Mouse (Mus musculus): ENCODE data around the gene Agap1.

Gene Agap1

DNA sequence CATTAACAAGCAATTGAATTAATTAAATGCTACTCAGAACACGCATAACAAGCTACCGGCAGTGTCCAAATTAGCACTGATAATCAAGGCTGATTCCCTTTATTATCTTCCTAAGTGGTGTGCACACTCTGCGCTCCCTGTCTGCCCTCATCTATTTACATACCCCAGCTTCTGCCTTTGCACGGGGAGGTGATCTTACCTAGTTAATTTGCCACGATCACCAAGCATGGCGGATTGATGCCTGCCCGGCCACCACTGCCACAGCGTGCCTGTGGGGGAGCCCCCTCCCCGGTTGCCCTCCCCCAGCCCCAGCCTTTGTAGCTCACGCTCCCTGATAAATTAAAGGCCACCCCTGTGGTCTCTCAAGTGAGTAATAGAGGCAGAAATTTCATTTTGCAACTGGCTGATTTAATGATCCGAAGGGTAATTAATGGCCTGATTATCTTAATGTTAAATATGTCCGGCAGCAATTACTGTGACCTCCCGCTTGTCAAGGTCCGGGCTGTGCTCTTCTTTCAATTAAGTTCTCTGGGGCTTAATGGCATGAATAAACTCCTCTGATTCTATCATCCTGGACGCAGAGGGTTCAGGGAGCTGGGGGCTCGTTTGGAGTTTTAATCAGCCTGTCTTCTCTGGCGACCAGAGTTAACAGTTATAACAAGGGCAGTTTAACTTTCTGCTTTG lies 393.9 kb downstream of the Agap1 start:
- H3K27me3 ChIP-seq (ENCODE audit: control insufficient read depth, insufficient read depth, low read length, poor library complexity, severe bottlenecking): no peaks in the 10 kb centered on the region
- H3K36me3 ChIP-seq (ENCODE audit: control insufficient read depth, insufficient read depth, low read length, poor library complexity, severe bottlenecking): no peaks in the 10 kb centered on the region
- DNase-seq (ENCODE audit: low read depth, low spot score): no peak

GRCm38 (mm10) chr1:89849151-89849860 lies 394.7 kb downstream of the Agap1 start:
- no peak for DNase-seq (ENCODE audit: low read depth, low spot score)
- no peaks in the 10 kb centered on the region for H3K27me3 ChIP-seq (ENCODE audit: control insufficient read depth, insufficient read depth, low read length, poor library complexity, severe bottlenecking)
- no peaks in the 10 kb centered on the region for H3K36me3 ChIP-seq (ENCODE audit: control insufficient read depth, insufficient read depth, low read length, poor library complexity, severe bottlenecking)

- DNase-seq (ENCODE audit: low read depth, low spot score): no peak
- H3K36me3 ChIP-seq (ENCODE audit: control insufficient read depth, insufficient read depth, low read length, poor library complexity, severe bottlenecking): no peaks in the 10 kb centered on the region
- no peaks in the 10 kb centered on the region for H3K27me3 ChIP-seq (ENCODE audit: control insufficient read depth, insufficient read depth, low read length, poor library complexity, severe bottlenecking)
These were observed 395.2 kb downstream of the Agap1 start for GRCm38 (mm10) chr1:89849861-89850230.

- Histone ChIP-seq H3K27me3 (ENCODE audit: control insufficient read depth, insufficient read depth, low read length, poor library complexity, severe bottlenecking) (no peaks in the 10 kb centered on the region), H3K36me3 (ENCODE audit: control insufficient read depth, insufficient read depth, low read length, poor library complexity, severe bottlenecking) (no peaks in the 10 kb centered on the region)
- DNase-seq (ENCODE audit: low read depth, low spot score): no peak
These were observed 396.2 kb downstream of the Agap1 start for GRCm38 (mm10) chr1:89850681-89851414.

DNA sequence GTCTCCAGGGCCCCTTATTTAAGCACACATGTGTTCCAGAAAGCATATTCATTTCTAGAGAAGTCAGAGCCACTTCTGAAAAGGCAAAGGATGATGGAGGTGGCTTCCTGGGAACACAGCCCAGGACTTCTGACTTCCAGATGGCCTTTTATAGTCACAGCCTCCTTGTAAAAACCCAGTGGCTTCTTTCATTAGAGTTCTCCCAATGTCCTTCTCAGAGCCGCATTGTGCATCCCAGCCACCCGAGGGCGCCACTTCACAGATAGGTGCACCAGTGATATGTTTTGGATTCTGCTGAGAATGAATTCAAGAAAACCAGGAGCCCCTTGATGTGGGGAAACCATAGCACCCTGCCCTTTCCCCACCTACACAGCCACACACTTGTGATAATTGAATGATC lies 404.6 kb downstream of the Agap1 start:
- Histone ChIP-seq H3K36me3 (ENCODE audit: control insufficient read depth, insufficient read depth, low read length, poor library complexity, severe bottlenecking) (no peaks in the 10 kb centered on the region), H3K27me3 (ENCODE audit: control insufficient read depth, insufficient read depth, low read length, poor library complexity, severe bottlenecking) (no peaks in the 10 kb centered on the region)
- no peak for DNase-seq (ENCODE audit: low read depth, low spot score)

GRCm38 (mm10) chr1:89860017-89860730 lies 405.6 kb downstream of the Agap1 start:
- H3K27me3 ChIP-seq (ENCODE audit: control insufficient read depth, insufficient read depth, low read length, poor library complexity, severe bottlenecking): no peaks in the 10 kb centered on the region
- DNase-seq (ENCODE audit: low read depth, low spot score): no peak
- H3K36me3 ChIP-seq (ENCODE audit: control insufficient read depth, insufficient read depth, low read length, poor library complexity, severe bottlenecking): no peaks in the 10 kb centered on the region

- no peak for DNase-seq (ENCODE audit: low read depth, low spot score)
- no peaks in the 10 kb centered on the region for H3K36me3 ChIP-seq (ENCODE audit: control insufficient read depth, insufficient read depth, low read length, poor library complexity, severe bottlenecking)
These were observed 411.2 kb downstream of the Agap1 start for GRCm38 (mm10) chr1:89865787-89866186.

GRCm38 (mm10) chr1:89867847-89868246 lies 413.2 kb downstream of the Agap1 start:
- DNase-seq (ENCODE audit: low read depth, low spot score): no peak
- H3K27me3 ChIP-seq (ENCODE audit: control insufficient read depth, insufficient read depth, low read length, poor library complexity, severe bottlenecking): no peaks in the 10 kb centered on the region
- H3K36me3 ChIP-seq (ENCODE audit: control insufficient read depth, insufficient read depth, low read length, poor library complexity, severe bottlenecking): no peaks in the 10 kb centered on the region

More at GRCm38 (mm10) chr1:89865787-89866186, 411.2 kb downstream of the Agap1 start:
- H3K27me3 ChIP-seq (ENCODE audit: control insufficient read depth, insufficient read depth, low read length, poor library complexity, severe bottlenecking): no peaks in the 10 kb centered on the region

GRCm38 (mm10) chr1:89870134-89870905 lies 415.7 kb downstream of the Agap1 start:
- no peaks in the 10 kb centered on the region for H3K36me3 ChIP-seq (ENCODE audit: control insufficient read depth, insufficient read depth, low read length, poor library complexity, severe bottlenecking)
- no peaks in the 10 kb centered on the region for H3K27me3 ChIP-seq (ENCODE audit: control insufficient read depth, insufficient read depth, low read length, poor library complexity, severe bottlenecking)
- no peak for DNase-seq (ENCODE audit: low read depth, low spot score)

- H3K36me3 ChIP-seq (ENCODE audit: control insufficient read depth, insufficient read depth, low read length, poor library complexity, severe bottlenecking): no peaks in the 10 kb centered on the region
- no peaks in the 10 kb centered on the region for H3K27me3 ChIP-seq (ENCODE audit: control insufficient read depth, insufficient read depth, low read length, poor library complexity, severe bottlenecking)
- no peak for DNase-seq (ENCODE audit: low read depth, low spot score)
These were observed 416.3 kb downstream of the Agap1 start for GRCm38 (mm10) chr1:89870906-89871211.

GRCm38 (mm10) chr1:89876346-89877072 lies 421.9 kb downstream of the Agap1 start:
- DNase-seq (ENCODE audit: low read depth, low spot score): no peak
- H3K27me3 ChIP-seq (ENCODE audit: control insufficient read depth, insufficient read depth, low read length, poor library complexity, severe bottlenecking): no peaks in the 10 kb centered on the region
- H3K36me3 ChIP-seq (ENCODE audit: control insufficient read depth, insufficient read depth, low read length, poor library complexity, severe bottlenecking): no peaks in the 10 kb centered on the region

DNA sequence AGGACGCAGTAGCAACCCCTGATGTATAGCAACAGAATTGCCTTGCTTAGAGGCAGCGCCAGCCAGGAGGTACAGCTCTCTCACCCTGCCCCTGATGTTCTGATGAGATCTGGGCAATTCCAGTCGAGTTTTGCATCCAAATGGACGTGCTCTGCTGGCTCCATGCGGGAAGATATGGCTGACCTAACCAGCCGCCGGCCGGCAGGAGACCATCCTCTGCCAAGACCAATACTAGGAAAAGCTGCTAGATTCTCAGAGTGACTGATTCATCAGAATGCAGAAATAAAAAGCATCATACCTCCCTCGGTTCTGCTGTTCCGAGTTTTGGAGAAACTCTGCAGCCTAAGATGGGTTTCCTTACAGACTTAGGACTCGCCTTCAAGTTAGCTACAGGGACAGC lies 423.9 kb downstream of the Agap1 start:
- no peak for DNase-seq (ENCODE audit: low read depth, low spot score)
- H3K36me3 ChIP-seq (ENCODE audit: control insufficient read depth, insufficient read depth, low read length, poor library complexity, severe bottlenecking): no peaks in the 10 kb centered on the region

GRCm38 (mm10) chr1:89880193-89880592 lies 425.6 kb downstream of the Agap1 start:
- no peaks in the 10 kb centered on the region for H3K36me3 ChIP-seq (ENCODE audit: control insufficient read depth, insufficient read depth, low read length, poor library complexity, severe bottlenecking)
- DNase-seq (ENCODE audit: low read depth, low spot score): no peak
- no peaks in the 10 kb centered on the region for H3K27me3 ChIP-seq (ENCODE audit: control insufficient read depth, insufficient read depth, low read length, poor library complexity, severe bottlenecking)

More for the DNA sequence above, 423.9 kb downstream of the Agap1 start:
- H3K27me3 ChIP-seq (ENCODE audit: control insufficient read depth, insufficient read depth, low read length, poor library complexity, severe bottlenecking): no peaks in the 10 kb centered on the region

GRCm38 (mm10) chr1:89880834-89881233 lies 426.2 kb downstream of the Agap1 start:
- no peaks in the 10 kb centered on the region for H3K36me3 ChIP-seq (ENCODE audit: control insufficient read depth, insufficient read depth, low read length, poor library complexity, severe bottlenecking)
- no peaks in the 10 kb centered on the region for H3K27me3 ChIP-seq (ENCODE audit: control insufficient read depth, insufficient read depth, low read length, poor library complexity, severe bottlenecking)
- no peak for DNase-seq (ENCODE audit: low read depth, low spot score)
